Mouse (Mus musculus) gonadal fat pad, adult 2 months (tissue): ENCODE data around the gene Btn1a1. TPM values are rescaled to one million over a fixed set of nuclear protein-coding genes. Genes with fewer than 3 reads are reported as not detected.

Experiments
- DNase-seq: peaks from one replicate; pipeline ENCODE4 v3.0.0-alpha.2; 2012; ENCODE audit warnings: low read depth
- polyA plus RNA-seq: library from polyadenylated mRNA; depleted of rRNA; stranded (reverse); fragments of >200 nt; gene quantifications from 2 replicates; pipeline ENCODE4 v1.2.3, GENCODE M21; 2012

Gene Btn1a1
- polyA plus RNA-seq, 1 experiment, result 0.09 TPM

DNA sequence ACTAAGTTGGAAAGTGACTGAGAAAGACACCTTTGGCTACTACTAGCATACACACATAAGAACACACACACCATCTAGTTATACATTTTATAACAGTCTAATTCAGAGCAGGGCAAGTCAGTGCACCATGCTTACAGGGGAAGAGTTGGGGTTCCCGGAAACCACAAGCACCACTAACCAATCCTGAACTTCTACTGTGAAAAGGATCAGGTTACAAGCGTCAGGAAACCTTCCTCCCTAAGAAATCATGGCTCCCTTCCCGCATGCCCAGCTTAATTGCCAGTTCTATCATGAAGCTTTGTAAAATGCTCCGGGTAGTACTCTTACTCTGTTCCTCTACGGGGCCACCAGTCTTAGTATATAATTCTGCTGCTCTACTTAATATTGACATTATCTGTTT is 19.6 kb upstream of the Btn1a1 start:
- DNase-seq, result no peak

DNA sequence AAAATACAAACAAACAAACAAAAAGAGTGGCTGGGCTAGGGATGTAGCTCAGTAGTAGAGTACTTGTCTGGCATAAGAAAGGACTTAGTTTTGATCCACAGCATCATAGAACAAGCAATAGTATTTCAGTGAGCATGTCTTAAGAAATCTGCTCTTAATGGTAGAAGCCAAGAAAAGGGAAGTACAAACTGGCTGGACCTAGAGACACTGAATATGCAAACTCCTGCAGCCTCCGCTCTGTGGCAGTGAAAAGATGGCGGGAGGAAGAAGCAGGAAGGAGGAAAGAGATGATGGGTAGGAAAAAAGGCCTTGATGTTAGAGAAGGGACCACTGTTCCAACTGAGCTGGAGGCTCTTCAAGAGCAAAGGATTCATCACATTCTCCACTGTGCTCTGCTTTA is 17.5 kb upstream of the Btn1a1 start:
- DNase-seq, result no peak

DNA sequence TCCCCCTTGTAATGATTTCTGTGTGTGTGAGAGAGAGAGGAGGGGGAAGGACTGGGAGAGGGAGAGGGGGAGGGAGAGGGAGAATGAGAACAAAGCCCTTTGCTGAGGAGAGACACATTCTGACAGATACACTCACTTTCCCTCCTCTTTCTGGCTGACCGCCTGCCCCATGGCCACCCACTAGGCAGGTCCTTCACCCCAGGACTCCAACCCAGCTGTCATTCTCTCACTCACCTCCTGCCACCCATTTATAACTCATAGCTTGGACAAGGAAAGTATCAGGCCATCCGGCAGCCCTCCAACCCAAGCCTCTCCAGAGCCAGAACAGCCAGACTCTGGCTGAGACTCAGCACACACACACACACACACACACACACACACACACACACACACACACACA is 10.0 kb upstream of the Btn1a1 start:
- no peak for DNase-seq

DNA sequence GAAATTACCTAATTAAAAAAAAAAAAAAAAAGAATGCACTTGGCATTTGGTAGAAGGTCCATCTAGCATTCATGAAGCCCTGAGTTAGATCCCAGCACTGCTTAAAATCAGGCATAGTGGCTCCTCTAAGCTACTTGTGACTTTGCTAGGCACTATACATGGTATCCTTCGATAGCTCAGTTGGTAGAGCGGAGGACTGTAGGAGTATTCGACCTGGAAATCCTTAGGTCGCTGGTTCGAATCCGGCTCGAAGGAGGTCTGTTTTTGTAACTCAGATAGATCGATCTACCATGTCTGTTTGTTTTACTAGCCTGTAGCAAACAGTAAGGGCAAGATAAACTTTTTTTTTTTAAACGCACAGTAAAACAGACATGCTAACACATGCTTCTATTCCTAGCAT is 1.2 kb upstream of the Btn1a1 start:
- DNase-seq, result no peak

DNA sequence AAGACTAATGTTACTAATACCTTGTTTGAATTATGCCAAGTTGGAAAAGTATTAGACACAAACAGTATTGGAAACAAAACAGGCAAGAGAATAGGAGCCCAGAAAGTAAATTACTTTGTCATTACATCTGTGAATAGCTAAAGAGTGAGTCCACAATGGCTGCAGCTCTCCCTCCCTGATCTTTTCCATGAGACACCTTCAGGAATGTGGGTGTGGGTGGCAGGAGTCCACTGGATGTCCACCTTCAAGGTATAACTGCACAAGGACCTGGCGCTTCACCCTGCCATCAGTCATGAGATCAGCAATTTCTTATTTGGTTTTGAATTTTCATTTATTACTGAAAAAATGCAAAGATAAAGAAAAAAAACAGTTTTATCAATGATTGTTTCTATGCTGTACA is 605 bp upstream of the Btn1a1 start:
- no peak for DNase-seq

DNA sequence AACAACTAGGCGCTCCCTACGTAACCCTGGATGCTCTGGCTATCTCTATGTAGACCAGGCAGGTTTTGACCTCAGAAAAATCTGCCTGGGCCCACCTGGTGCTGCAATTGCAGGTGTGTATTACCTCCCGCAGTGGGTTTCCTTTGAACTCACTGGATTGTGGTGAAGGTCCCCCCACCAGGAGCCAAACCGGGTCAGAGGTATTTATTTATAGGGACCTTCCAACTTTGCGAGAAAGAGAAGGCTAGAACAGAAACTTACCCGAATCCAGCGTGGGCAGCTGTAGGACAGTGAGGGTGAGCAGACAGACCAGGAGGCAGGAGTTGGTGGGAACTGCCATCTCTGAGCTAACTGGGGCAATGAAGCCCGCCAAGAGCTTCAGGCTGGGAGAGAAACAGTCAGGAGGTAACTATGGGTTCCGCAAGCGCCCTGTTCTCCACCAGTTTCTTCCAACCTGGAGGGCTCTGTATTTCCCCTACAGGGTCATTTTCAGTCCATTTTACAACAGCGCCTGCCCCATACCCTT is 797 bp downstream of the Btn1a1 start:
- DNase-seq, result no peak

DNA sequence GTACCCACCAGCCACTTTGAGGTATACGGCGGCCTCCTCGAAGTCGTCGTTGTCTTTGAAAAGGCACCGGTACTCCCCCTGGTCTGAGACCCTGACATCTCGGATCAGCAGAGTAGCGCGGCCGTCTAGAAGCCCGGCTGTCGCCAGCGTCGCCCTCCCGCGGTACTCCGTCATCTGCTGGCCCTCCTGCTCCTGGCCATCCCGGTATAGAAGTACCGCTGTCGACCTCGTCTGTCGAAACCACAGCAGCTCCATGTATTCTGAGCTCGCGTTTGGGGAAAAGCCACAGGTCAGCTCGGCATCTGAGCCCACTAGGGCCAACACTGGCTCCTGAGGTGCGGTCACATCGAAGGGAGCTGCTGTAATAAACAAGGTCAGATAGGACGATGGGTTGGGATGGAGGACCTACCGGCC is 1.5 kb downstream of the Btn1a1 start:
- DNase-seq, result no peak

DNA sequence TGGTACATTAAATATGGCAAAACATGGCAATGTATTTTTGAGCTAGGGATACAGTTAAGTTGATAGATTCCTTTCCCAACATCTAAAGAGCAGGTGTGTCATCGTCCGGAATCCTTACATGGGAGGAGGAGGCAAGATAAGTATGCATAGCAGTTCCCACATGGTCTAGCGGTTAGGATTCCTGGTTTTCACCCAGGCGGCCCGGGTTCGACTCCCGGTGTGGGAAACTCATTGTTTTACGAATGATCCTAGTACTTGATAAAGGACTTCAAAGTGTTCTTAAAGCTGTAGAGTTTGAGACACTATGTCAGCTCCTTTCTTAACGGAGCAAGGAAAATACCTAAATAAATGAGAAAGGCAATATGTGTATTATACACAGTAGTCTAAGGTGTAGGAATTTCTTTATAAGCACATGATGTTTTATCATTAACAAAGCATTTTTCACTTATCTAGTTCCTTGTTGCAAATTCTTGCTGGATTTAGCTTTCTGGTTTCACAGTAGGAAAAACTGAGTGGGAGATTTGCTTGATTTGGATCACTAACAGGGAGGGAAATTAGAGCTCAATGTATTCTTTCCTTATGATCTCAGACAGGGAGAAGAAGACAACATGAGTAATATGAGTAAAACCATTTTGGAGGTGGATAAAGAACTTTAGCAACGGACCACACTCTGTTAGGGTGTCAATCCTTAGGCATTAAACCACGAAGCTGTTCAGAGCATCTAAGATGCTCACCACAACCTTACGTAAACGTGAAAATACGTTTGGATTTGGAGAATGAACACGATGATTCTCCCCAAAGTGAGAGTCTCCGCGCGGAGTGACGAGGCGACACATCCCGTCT is 2.1 kb downstream of the Btn1a1 start:
- no peak for DNase-seq

DNA sequence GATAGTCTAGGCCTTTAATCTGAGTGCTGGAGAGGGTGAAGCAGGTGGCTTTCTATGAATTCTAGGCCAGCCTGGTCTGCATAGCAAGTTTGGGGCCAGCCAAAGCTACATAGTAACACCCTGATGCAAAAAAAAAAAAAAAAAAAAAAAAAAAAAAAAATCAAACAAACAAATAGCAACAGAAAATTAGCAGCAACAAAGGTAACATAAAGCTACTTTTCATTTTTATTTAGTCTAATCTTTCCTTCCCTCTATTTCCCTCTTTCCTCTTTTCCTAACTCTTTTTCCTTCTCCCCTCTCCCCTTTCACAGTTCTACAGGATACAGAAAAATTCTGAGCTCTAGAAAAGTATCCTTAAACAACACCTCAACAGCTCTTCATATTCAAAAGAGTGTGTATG is 3.0 kb downstream of the Btn1a1 start:
- DNase-seq, result no peak

DNA sequence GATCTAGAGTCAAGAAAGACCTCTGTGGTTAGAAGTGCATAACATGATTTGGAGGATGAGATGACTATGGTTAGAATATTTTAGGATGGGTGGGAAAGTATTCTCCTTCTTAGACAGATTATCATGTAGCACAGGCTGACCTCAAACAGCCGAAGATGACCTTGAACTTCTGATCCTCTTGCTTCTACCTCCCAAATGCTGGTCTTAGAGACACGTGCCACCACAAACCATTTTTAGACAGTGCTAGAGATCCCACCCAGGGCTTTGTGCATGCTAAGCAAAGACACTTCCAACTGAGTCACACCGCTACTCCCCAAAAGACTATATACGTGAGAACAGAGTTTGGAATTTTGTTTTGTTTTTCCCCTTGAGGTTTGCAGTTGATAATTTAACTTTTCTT is 3.6 kb downstream of the Btn1a1 start:
- DNase-seq, result no peak

DNA sequence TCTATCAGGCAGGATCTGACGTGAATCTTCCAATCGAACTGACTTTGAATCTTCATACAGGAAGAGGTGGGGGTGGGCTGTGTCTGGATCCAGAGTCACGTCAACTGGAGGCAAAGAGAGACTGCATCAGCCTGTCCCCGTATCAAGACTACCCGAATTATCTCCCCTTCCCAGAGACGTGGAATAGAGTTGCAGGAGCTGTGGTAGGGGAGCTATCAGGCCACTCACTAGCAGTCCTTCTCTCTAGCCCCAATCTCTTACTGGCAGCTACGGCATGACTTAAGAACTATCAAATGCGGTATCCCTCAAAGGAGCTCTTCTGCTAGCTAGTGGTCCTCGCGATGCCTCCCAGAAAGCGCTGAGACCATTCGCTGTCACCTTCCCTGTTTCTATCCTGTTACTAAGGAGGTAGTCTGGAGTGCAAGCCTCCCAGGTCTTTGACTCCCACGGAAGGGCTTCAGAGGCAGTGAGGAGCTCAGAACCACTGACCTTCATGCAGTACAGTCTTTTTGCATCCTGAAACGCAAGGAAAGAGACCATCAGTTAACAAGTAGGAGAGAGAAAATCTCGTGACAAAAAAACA is 6.3 kb downstream of the Btn1a1 start:
- DNase-seq, result no peak

DNA sequence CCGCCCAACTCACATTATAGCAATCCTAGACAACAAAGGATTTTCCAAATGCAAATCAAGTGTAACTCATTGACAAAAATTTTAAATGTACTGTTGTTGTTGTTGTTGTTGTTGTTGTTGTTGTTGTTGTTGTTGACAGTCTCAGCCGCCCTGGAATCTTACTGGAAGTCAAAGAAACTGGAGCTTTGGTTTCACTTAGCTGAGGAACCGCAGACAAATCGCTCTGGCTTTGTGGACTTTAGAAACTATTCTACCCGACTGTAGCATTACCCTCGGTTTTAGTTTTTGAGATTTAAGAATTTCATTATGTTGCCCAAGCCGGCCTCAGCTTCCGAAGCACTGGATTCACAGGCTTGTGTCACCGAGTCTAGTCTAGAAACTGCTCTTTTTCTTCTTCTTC is 11.8 kb downstream of the Btn1a1 start:
- no peak for DNase-seq

DNA sequence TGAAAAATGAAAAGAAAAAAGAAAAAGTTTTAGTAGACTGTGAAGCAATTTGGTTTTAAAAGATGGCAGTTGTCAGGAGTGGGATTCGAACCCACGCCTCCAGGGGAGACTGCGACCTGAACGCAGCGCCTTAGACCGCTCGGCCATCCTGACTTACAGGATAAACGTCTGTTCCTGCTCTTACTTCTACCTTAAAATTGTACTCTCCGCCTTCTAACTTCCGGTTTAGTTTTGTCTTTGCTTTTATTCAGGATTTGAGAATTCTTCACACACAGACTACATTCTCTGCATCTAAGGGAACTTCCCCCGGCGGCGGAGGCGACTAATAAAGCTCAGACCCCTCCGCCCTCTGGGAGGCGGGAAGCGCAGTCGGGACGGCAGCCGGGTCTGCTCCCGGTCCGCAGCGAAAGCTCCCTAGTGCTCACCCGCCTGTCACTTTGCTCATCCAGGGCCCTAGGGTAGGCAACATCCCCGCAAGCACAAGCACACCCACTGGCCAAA is 12.3 kb downstream of the Btn1a1 start:
- no peak for DNase-seq

DNA sequence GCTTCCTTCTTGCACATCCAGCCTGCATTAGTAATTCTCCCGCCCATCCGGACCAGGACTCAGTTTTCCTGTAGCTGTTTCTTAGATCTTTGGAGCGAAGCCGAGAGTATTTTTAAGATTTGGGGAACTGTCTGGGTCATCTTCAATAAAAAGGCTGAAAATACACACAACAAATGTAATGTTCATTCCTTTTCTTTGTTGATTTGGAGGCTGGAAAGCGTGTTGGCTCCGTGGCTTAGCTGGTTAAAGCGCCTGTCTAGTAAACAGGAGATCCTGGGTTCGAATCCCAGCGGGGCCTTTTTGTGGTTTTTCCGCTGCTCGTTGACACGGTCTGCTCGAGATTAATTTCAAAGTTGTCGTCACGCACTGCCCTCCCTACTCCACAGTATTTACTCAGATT is 15.3 kb downstream of the Btn1a1 start:
- DNase-seq, result no peak

DNA sequence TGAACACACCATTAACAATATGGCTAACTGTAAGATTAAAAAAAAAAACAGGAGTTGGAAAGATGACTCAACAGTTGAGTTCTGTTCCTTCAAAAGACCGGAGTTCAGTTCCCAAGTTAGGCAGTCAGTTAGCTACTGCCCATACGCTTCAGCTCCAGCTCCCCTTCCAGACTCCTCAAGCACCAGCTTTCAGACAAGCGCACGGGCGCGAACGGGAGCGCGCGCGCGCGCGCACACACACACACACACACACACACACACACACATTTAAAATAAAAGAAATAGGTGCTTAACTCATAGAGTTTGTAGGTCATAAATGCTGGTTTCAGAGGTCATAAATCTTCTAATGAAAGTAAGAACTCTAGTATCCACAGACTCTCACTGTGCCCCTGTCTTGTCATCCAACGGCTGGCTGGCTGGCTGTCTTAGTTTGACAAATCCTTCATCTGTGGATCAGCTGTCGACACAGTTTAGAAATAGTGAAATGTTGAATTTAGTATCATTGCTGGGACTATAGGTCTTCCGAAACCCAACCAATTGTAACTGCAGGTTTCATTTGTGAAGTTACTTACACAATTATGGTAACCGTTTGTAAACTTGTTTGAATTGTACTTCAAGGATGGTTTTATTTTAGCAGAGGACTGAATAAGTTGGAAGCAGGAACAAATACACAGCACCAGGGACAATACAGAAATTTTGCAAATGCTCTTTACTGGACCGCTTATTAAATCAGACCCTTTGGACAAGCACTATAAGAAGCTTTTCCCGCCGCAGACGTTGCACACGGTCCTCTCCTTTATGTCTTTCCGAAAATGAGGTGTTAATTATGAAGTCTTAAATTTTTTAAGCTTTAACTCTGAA is 16.2 kb downstream of the Btn1a1 start:
- no peak for DNase-seq

DNA sequence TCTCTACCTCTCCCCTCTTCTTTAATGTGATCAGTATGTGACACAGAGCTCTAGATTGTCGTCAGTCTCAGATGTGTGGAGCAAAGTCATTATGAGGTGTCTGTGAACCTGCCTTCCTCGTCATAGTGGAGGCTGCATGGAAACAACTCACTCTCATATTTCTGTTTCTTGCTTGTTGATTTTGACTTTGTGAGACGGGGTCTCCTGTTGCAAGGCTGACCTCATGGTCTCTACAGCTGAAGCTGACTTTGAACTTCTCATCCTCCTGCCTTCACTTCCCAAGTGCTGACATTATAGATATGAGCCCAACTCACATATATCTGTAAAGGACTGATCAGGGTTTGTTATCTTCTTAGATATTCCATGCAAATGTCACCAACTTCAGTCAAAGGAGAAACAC is 16.9 kb downstream of the Btn1a1 start:
- DNase-seq, result no peak

DNA sequence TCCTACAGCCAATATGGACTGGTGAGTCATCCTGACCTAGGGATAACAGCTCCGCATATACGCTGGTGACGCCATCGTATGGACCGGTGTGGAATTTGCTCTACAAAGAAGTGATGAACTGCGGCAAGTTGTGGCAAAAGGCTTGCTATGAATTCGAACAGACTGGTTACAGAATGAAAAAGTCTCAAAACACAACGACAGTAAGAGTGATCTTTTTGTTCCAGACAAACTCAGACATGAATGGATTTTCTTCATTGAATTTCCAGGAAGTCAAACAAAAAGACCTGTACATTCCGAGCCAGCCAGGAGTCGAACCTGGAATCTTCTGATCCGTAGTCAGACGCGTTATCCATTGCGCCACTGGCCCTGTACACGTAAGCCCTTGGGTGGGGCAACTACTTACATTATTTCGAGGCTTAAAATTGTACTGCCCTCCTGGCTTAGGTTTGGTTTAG is 19.2 kb downstream of the Btn1a1 start:
- DNase-seq, result no peak

DNA sequence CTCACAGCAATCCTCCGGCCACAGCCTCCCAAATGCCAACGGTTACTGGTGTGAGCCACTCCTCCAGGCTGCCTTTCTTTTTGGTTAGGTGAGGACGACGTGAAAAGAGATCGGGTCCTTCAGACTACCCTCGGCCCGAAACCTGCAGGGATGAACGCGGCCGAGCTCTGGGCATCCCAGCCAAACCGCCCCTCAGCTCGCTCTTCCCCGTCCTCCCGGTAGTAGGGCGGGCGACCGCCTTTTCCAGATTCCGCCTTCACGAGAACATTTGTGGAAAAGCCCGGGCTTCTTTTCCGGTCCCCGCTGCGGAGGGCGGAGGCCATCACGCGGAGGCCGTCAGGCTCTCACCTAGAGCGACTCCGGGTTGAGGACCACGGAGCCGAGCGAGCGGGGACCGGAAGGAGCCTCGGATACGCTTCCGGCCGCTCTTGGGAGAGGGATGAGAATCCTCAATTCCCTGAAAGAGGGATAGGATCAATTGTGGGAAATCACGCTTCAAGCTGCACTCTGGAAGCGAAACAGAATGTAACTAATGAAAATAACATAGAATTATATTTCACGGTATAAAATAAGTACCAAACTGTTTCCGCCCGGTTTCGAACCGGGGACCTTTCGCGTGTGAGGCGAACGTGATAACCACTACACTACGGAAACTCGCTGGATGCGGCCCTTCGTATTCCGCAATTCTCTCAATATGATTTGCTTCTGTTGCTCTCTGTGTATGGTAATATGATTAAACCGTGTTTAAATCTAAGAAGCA is 20.0 kb downstream of the Btn1a1 start:
- DNase-seq, result no peak

DNA sequence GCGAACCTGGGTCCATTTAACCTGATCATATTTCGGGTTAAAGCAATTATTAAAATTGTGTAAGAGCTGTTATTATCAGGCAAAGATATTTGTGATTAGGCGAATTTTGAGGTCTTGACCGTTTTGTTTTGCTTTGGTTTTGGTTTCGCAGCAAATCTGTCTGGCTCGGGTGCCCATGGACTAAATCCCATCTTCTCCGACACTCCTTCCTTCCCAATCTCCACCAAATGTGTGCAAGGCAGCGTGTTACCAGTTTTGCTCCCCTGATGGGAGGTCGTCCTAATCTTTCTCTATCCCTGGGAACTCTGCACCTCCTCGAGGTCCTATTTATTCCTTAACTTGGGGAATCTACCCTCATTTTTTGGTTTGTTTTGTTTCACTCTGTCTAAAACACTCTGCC is 20.5 kb downstream of the Btn1a1 start:
- DNase-seq, result no peak

DNA sequence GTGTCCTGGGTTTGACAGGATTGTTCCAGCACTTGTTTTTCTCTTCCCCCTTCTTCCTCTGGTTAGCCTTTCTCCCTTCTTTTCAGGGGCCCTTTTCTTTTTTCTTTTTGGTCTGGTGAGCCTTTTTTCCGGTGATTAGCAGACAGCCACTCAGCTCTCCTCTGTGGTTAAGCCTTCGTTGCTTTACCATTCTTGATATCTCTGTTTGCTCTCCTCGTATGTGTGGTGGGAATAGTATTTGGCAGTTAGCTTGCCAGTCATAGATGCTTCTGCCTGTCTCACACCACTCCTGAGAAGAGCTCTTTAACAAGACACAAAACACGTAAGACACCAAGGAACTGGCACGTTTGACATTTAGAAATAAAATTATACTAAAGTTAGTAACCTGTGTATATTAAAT is 21.2 kb downstream of the Btn1a1 start:
- no peak for DNase-seq

DNA sequence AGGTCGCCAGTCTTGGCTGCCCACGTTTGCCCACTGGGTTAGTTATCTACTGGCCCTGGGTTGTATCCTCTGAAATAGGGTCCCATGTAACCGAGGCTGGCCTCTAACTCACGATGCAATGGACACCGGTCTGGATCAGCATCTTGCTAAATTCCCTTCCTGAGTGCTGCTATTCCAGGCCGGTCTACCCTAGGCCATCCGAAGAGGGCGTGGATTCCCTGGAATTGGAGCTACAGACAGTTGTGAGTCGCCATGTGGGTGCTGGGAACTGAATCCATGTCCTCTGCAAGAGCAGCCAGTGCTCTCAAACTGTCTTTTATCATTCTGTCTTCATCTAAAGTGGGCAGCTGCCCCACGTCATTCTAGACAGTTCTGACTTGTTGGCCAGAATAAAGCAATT is 25.8 kb downstream of the Btn1a1 start:
- DNase-seq, result no peak

DNA sequence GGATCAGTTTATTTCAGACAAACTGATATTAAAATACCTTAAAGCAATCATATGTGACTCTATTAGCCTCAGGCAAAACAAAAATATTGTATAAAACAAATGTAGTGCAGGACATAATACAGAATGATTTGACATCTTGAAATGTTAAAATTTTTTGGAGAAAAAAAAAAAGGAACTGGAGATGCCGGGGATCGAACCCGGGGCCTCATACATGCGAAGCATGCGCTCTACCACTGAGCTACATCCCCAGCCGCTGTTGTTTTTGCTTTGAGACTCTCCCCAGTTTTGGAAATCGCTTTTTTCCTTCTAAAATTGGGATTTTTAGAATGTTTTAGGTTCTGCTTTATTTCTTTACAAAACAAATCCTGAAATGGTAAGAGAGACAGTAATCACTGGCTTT is 27.2 kb downstream of the Btn1a1 start:
- DNase-seq, result no peak
